Mouse (Mus musculus) layer of hippocampus, adult 11-12 months (tissue): ENCODE results near the gene Trmt1.

ENCODE experiments used
- DNase-seq: peaks from one replicate; pipeline ENCODE4 v3.0.0; 2022; ENCODE audit warnings: low spot score

Trmt1 gene

DNA sequence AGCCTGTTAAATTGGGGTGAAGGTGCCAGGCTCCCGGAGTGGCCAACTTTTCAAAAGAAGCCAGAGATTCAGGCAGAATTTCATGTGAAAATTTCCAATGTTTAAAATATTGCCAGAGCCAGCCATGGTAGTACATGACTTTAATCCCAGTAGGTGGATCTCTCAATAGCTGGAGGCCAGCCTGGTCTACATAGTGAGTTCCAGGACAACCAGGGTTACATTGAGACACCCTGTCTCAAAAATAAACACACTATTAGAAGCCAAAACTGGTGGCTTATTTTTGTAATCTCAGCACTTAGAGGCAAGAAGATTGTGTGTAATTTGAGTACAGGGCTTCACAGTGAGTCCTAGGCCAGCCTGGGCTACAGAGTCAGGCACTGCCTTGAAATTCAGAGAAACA, 23.8 kb downstream of the Trmt1 start:
- no peak for DNase-seq

DNA sequence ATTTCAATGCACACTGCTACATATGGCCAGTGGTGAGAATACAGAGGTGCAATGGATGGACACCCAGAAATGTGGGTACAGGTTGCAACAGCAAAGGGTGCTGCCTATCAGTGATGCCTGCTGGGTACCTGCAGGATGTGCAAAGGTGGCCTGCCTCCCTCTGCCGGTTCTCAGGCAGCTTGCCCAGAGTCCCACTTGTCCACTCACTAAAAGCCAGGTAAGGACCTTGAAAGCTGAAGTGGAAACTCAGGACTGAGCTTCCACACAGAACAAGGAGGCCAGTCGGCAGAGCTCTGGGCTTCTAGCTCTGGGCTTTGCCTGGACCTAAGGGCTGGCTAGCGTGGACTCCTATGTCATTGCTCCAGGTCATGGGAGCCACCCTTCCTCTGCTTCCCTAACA, 25.2 kb downstream of the Trmt1 start:
- no peak for DNase-seq

DNA sequence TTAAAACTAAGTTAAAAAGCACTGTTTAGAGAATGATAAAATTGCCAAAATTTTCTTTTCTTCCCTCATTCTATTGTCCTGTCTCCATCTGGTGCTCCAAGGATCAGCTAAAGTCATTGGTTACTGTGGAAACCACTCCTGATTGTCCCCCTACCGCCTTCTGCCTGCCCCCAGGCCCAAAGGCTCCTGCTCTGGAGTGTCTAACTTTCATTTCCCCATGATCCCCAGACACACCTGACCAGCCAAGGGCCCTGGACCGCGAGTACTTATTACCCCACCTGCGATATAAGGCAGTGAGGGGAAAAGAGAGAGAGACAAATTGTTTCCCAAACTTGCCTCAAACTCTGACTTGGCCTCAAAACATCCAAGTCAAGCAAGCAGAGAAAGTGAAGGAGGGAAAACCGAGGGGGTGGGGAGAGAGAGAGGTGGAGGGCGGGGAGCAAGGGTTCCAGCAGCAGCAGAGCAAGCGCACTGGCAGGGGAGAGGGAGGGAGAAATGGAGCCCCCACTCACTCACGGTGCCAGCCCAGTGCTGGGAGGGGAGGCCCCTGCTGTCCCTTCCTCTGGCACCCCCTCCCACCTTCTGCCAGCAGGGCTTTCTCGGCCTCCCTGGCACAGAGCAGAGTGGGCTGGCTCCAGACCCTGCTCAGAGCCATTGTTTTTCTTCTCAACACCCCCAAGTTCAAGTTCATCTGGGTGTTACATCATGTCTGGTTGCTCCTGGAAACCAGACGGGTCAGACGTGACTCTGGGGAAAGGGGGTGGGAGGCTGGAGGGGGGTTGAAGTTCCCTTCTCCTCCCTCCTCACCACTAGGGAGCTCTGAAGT, 26.0 kb downstream of the Trmt1 start:
- DNase-seq = no peak

DNA sequence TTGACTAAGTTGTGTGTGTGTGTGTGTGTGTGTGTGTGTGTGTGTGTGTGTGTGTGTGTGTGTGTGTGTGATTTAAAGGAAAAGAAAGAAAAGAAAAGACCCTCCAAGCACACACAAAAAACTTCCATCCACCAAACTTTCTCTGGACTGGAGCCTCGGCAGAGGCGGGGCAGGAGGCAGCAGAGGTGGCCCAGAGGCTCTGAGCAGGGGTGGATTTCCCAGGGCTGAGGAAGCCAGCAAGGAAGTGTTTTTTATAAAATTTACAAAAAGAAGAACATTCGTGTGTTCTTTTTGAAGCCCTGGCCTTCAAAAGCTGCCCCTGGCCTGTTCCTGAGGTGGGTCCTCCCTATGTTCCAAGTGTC, 26.6 kb downstream of the Trmt1 start:
- no peak for DNase-seq

DNA sequence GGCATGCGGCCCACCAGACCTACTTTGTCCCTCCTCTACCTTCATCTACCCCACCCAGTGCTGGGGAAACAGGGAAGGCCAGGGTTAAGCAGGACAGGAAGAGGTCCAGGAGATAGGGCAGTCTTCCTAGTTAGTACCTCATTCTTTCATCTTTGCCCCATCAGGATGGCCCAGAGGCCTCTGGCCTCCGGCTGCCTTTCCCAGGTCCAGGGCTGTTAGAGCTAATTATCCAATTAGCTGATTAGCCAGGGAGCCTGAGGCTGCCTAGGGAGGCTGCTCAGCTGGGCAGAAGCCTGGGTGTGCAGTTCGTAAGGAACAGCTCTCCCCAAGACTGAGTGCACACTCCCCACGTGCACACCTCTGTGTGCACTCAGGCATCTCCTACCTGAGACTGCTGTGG, 27.3 kb downstream of the Trmt1 start:
- no peak for DNase-seq

DNA sequence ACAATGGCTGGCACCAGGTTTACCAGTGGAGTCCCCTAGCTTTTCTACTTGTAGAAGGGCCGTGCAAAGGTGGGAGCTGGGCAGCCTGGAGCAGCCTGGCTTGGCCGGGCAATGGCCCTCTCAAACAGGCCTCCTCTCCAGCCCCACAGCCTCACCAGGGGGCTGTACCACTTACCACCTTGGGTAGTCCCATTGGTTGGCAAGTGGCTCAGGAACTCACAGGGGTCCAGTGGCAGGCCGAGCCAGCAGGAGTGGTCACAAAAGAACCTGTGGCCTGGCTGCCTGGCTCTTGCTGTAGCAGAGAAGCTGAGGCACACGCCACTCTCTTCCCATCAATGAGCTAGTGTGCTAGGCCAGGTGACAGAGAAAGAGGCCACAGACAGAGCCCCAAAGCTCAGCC, 28.1 kb downstream of the Trmt1 start:
- no peak for DNase-seq

DNA sequence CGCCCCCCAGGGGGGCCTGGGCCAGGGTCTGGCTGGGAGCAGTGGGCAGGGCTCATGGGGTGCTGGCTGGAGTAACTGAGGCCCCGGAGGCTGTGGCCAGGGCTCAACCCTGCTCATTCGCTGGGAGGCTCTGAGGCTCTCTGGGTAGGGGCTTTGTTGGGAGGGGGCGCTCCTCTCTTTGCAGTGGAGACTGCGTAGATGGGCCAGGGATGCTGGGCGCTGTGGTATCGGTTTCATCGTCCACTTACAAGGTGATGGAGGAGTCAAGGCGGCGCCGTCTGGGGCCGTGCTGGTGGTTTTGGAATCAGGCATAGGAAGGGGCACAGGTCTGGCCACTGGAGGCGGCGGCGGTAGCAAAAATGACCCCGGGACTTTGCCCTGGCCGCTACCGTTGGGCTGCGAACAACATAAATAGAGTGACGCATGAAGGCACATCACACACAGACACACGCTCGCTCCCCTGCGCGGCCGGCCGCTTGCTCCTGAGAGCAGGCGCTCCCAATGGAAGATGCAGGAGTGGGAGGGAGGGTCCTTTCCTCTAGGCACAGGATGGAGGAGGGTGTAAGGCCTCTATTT, 29.9 kb downstream of the Trmt1 start:
- no peak for DNase-seq

DNA sequence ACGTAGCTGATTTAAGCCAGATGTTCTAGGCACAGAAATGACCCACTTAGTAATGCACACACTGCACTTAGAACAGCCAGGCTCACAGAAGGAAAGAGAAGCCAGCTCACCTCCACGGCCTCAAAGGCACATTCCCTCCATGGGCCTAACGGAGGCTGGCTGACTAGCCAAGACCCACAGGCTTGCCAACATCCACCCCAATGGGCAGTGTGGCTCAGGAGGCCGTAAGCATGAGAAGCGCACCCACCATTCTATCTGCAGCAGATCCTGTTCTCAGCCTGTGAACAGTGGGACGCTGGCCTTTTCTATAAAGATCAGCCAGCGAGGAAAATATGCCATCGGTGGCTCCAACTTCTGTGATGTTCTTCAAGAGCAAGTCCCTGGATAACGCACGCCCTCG, 30.7 kb downstream of the Trmt1 start:
- no peak for DNase-seq

DNA sequence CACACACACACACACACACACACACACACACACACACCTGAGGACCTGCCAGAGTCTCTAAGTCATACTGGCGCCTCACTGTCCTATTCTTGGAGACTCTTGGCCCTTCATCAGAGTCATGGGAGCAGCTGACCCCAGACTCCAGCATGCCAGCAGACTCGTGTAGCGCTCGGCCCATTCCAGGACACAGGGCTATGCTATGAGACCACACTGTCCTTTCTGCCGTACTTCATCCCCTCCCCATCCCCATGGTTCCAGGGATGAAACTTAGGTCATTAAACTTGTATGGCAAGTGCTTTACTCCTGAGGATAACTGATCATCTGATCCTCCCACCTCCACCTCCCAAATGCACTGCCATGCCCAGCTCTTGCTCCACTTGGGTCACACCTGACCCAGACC, 32.4 kb downstream of the Trmt1 start:
- DNase-seq = no peak

DNA sequence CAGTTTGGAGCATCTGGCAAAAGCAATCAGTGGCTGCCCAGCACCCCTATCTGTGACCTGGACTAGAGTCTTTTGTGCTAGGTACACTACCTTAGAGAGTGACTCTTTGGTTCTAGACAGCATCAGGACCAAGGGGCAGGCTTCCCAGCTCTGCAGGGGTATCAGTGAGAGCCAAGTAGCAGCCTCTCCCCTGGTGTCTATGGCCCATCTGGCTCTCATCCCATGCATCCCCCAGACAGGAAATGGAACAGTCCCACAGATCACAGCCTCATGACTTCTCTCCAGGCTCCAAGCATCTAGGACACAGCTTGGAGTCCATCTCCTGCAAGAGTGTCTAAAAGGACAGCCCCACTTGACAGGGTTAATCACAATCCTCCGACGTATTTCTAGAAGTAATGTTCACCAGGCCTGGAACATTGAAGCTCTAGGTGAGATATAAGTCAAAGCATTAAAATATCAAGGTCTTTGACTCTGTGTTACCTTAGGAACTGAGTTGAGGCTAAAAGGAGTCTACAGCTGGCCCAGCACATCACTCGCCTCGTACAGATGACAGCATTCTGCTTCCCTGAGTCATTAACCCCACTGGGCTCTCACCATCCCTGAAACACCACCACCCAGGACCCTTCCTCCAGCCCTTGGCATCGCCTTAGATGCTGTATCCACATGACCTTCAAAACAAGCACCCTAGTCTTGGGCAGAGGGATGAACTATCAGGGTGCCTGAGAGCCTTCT, 33.0 kb downstream of the Trmt1 start:
- DNase-seq = no peak

DNA sequence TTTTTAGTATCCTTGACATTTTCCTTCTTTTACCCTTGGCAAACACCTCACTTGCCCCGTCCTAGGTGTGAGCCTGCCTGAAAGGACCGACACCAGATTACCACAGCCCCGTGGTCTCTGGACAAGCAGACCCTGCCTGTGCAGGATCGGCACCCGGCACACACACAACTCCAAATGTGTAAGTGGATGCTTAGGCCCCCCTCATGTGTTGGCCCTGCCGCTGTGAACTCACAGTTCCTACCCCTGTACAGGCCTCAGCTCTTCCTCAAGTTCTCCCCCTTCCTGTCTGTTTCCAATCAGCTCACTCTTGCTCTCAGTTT, 36.4 kb downstream of the Trmt1 start:
- DNase-seq = no peak

DNA sequence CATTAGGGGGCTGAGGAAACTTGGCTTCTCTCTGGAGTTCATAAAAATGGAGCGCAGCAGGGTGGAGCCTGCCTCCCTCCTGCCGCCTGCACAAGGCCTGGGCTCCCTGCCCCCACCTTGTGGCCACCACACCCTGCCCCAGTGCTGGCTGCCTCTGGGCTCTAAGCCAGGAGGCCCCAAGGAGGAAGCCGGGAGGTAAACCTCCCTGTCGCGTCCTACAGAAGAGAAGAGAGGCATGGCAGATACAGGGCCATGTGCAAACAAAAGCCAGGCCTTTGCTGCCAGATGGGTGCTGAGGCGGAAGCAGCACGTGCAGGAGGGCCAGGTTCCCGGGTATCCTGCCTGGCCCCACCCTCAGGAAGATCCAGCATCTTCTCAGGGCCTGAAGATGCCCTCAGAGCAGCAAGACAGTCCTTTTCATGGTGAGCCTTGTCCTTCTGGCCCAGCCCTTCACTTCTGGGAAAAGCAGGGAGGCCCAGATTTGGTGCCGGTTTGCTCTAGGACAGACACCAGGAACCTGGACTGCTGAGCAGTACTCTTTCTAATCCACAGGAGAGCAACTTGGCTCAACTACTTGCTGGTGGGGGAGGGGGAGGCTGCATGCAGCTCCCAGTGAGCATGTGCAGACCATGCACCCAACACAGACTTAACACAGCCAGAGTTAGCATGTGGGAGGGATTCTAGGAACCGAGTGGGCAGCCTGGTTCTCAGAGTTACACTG, 36.9 kb downstream of the Trmt1 start, which contains the start of gene G430095P16Rik:
TSS of gene G430095P16Rik (plus strand) at position 158 of the 721 bp plus-strand sequence.
- DNase-seq = peak; percentile 77

DNA sequence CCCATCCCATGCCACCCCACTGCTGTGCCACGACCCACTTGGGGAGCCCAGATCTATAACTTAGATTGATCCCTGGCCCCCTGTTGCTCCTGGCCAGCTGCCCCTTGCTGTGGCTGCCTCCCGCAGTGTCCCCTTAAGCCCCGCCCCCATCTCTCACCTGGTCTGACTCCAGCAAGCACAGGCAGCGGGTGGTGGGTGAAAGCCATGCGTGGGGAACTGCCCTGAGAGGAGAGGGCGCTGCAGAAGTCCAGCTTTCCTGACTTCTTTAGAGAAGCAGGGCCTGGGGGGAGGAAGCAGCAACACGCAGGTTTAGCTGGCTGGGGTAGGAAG, 37.4 kb downstream of the Trmt1 start:
- no peak for DNase-seq

DNA sequence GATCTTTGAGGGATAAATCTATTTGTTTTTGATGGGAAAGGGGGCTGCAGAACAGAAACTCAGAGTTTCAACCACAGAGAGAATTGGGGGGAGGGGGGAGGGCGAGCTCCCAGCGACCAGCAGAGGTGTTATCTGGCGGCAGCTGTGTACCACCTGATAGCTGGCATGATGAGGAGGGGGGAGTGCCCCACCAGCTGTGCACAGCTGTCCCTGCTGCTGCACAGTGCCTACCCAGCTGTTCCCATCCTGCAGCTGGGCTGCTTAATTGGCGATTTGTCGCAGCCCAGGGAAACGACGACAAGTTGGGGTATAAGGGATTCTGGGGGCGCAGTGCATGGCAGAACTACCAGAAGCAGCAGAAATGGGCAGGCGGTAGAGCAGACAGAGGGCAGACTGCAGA, 38.6 kb downstream of the Trmt1 start:
- DNase-seq = no peak

DNA sequence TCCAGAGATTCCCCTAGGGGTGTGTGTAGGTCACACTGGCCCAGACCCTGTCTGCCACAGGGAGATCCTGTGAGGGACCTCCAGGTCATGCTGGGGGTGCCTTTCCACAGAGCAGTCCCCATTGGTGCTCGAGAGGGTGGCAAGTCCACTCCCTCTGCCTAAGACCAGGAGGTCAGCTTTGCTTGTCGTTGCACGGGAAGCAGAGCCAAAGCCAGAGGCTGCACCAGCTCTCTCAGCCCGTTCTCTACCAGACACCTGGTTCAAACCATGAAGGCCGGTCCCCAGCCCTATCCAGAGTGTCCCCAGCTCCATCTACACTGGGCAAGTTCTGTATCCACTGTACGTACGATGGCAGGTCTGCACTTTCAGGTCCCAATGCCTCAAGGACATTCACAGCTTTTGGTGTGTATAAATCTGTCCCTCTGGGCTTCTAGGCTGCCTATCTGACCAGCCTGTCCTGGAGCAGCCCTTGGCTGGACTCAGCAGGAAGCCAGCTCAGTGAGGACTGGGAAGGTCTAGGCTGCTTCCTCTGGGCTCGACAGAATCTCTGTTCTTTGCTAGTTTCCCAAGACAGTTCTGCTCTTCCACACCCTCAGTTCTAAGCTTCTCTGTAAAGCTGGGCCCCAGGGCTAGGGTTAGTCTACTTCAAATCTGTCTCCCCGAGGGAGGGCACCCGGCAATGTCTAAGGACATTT, 39.3 kb downstream of the Trmt1 start:
- no peak for DNase-seq

DNA sequence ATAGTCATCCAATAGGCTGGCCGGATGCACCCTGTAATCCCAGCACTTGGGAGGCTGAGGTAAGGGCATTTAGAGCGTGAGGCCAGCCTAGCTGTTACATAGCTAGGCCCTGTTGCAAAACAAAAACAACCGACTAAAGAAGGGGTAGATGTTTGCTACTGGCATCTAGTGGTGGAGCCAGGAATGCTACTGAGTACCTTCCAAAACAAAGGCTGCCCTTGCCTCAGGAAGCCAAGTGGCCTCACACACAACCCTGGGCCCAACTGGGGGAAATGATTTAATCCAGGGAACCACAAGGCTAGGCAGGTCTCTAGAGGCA, 39.8 kb downstream of the Trmt1 start:
- peak; percentile 79 for DNase-seq

DNA sequence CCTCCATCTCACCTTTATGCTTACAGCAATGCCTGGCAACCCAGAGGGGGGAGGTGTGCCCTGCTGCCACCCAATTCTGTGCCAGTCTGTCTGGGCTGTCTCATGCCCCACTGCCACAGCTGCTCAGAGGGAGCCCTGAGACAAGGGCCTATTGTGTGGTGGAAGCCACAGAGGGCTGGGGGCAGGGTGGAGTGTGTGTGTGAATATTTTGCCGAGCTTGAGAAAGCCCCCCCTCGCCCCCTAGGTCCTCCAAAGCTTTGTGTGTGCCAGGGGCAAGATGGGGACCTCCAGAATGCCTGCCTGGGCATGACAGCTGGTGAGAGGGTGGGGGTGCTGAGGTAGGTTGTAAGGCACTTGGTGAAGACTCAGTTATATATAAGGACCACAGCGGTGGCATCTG, 42.4 kb downstream of the Trmt1 start:
- DNase-seq = peak; percentile 62

DNA sequence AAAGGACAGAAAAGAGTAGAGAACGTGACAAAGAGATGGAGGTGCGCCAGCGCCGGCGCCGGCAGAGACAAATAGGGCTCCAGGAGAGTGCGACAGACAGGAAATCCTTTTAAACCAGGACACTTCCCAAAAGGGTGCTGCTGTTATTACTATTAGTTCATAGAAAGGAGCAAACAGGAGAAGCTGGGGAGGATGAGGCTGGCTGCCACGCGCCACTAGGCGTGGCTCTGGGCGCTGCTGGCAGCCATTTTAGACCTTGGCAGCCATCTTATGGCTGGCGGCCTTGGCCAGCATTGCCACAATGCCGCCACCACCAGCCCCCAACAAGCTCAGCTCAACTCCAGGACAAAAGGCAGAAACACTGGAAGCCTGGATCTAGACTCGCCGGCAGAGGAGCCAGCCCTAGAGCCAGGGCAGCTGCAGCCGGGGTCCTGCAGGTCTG, 43.8 kb downstream of the Trmt1 start:
- no peak for DNase-seq

DNA sequence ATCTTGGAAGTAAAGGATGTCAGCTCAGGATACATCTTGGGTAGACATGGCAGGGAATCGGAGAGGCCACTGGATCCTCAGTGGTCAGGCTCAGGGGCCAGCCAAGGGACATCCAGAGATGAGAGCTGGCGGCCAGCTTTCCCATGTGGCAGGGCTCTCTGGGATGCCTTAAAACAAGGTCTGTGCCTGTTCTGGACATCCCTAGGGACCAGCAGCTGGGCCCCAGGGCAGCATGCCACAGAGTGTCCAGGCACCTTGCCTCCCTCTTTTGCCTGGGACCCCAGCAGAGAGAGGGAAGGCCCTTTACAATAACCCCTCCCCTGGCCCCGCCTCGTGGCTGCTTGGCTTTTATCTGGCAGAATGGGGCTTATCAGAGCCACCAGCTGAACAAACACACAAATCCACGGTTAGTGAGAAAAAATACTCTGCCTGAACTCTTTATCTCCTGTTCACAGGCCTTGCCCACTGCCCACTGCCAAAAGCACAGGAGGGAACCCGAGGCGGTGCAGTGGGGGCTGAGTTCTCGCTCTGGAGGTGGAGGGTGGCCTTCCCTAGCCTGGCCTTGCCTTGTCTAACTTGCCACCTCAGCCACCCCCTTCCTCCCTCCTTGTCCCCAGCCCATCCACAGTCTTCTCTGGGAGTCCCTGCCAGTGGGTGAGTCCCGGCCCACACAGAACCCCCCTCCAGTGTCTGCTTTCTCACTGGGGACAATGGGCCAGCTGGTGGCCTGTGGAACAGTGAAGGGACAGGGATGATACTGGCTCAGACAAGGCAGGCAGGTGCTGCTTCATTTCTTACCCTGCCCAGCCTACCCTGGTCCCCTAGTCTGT, 44.6 kb downstream of the Trmt1 start:
- no peak for DNase-seq

DNA sequence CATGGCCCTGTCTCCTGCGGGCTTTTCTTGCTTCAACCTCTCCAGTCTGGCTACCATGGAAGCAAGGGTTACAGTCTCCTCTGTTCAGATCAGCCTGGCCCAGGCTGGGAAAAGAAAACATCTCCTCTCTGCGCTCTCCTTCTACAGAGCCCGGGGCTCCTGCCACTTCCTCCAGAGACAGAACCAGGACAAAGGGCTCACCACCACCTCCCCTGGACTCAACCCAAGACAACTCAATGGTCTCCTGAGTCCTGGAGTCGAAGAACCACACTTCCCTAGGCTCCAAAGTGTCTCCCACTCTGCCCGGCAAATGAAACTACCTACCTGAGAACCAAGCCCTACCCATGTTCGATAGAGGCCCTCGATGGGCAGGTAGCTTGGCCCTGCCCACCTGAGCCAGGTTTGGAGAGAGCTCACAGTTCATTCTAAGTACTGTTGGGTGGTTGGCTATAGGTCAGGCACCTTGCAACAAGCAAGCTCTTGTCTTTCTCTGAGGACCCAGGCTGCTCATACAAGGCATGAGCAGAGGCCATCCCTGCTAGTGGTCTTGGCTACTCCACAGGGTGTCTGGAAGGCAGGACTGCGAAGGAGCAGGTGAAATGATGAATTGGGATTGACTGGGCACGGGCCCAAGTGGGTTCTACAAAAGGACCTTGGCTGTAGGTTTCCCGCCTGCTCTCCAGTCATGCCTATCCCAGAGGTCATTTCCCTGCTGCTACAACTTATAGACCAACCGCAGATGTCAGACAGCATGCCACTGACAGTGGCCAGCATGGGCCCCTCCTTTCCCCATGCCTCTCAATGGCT, 45.5 kb downstream of the Trmt1 start:
- no peak for DNase-seq

DNA sequence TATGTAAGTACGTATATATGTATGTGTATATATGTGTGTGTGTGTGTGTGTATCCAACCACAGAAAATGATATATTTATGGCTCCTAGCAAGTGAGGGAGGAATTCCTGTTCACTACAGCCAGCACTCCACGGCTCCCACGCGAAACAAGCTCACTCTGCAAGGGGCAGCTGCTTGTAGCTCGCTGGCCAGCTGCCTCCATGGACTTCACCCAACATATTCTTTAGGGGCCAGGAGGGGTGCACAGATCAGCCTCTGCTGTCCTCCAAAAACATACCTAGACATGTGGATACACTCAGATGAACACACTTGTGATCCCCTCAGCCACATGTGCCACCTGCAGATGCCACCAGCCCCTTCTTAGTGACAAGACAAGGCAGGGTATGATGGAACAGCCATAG, 46.4 kb downstream of the Trmt1 start:
- peak; percentile 58 for DNase-seq
